Mouse (Mus musculus) liver, adult 2 months (tissue): ENCODE measurements around the gene Treh.

ENCODE experiments used
- CTCF ChIP-seq: fragments of 200-500 bp; IDR thresholded peaks from 2 replicates; pipeline ENCODE4 v1.5.1; 2011; ENCODE audit warnings: low read depth, low read length, control low read depth
- POLR2A ChIP-seq: fragments of 200-500 bp; IDR thresholded peaks from 2 replicates; pipeline ENCODE4 v1.6.1; 2011; ENCODE audit warnings: low read length, control low read depth; ENCODE audit not compliant: insufficient read depth; ENCODE audit errors: extremely low read depth

DNA sequence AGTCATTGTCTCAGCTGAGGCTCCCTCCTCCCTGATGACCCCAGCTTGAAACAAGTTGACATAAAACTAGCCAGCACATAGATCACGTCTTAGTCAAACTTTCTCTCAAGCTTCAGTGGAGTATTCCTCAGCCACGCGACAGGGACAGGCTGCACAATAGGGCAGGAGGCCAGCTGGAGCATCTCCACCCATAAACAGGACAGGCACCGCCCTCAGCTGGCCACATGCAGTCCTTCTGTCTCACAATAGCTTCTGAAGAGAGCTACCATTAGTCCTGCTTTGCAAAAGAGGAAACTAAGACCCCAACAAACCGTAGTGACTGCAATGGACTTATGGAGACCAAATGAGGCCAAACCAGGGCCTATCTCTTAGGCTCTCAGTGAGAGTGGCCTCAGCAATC lies 27.6 kb upstream of the Treh start:
- TF ChIP-seq CTCF: peak; percentile 44
- no peak for TF ChIP-seq POLR2A
